Mouse (Mus musculus) CD8-positive naive resting alpha-beta T cell, adult 2 months (primary cell): Measurements from ENCODE around the gene Prdm16.

ENCODE experiments used
- DNase-seq, 2 experiments: peaks; one replicate each; pipeline ENCODE4 v3.0.0; 2022; ENCODE audit warnings: low read depth in 2 of 2, low spot score in 2 of 2

Gene Prdm16

DNA sequence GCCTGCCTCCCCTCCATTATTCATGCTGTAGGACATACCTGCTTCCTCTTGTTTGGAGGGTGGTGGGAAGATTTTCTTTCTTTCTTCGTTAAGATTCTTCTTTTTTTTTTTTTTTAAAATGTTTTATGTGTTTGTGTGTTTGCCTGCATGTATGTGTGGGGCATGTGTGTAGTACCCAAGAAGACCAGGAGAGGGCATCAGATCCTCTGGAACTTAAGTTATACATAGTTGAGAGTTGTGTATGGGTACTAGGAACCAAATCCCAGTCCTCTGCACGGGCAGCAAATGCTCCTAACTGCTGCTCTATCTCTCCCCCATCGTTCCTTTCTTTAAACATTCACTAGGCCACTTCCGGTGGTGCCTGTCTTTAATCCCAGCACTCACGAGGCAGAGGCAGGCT lies 28.9 kb downstream of the Prdm16 start:
- DNase-seq: no peak

DNA sequence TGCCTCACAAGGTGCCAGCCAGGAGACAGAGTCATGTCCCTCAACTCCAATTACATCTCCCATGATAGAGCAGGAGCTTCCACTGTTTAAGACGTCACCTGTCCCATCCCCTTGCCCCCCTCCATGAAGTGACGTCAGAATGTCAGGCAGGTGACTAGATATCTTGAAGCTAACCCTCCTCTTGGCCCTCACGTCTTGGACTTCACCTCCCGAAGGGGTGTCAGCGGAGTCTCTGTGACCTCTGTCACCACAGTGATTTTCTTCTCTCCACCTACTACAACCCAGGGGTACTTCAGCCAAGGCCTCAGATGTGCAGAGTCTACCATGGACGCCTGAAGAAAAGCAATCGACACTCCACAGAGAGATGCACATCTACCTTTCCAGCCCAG lies 32.2 kb downstream of the Prdm16 start:
- DNase-seq: no peak

DNA sequence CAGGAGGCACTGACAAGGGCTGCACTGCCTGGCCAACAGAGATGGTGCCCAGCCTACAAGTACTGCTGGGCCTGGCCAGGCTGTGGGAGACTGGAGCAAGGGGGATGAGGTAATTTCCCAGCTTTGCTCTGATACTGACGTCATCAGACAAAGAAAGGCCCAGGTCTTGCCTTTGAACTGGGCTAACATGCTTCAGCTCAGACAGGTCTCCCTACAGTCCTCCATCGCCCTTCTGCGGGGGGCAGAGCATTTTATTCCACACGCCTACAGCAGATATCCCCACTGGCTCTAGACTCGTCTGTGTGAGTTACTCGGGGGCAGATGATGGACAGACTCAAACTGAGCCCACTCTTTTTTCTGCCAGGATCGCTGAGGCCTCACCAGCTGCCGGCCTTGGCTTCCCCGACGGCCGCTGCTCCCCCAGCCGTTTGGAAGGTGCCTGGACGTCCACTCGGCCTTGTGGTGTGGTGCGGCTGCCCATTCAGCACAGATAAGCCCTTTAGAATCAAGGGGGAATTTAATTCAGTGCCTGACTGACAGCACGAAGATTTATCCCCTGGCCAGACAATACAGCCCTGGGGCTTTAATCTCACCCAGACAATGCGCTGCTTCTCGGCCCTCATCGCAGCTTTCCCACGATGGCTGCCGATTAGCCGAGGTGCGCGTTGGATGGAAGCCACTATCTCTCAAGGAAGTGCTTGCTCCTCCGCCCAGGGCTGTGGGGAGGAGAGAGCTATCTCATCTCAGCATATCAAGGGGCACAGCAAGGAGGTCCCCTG lies 32.8 kb downstream of the Prdm16 start:
- DNase-seq: no peak

DNA sequence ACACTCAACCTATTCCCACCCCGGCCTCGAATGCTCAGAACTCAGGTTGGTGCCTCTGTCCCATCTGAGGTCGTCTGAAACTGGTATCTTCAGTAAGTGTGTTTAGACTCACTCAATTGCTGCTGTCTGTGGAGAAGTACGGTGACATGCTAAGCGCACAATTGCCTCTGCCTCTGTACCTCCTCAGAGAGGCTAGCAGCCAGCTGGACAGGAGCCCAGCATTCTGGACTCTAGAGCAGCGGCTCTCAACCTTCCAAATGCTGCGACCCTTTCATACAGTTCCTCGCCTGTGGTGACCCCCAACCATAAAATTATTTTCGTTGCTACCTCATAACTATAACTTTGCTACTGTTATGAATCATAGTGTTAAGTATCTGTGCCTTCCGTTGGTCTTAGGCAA lies 34.3 kb downstream of the Prdm16 start:
- no peak for DNase-seq

DNA sequence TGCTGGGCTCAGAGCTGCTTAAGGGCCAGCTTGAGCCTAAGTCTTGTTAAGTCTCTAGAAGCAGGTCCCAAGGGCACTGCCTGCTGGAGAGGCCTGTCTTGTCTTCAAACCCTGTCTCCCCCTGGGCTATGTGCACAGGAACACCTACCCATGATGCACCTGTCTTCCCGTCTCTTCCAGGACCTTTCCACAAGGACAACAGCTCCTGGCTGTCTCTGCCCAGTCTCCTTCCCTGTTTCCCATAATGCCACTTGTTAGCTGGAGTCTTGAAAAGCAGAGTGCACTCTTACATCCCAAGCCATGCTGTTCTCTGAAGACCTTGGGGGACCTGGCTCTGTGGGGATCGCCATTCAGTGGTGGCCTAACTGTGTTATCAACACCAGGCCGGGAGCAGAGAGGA lies 35.7 kb downstream of the Prdm16 start:
- no peak for DNase-seq

DNA sequence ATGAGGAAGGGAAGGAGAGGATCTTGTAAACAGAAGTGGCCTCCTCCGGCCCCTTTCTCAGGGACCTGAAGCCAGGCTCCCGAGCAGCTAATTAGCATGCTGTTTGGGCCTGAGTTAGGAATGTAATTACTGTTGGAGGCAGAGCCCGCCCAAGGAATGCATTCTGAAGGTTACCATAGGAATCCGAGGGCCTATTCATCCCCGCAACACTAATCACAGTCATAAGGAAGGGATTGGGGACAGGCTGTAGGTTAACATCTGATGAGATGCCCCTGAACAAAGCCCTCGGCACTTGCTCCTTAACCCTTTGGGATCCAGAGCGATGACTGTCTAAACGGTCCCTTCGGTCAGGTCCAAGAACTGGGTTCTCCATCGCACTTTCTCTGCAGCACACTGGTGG lies 36.7 kb downstream of the Prdm16 start:
- no peak for DNase-seq

DNA sequence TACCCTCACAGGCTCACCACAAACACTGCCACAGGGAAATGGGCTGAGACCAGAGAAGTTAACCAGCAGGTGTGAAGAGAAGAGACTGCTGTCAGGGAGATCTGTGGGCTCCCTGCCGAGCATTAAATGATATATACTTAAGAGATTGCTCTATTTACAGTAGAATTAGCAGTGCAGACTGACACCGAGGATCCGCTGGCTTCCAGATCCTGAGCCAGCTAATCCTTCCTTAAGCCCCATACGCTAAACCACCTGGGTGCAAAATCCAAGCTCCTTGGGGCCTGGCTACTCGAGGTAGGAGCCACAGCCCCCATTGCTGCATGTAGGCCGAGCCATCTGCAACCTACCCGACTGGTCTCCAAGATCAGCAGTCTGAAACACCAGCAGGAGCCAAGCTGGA lies 38.3 kb downstream of the Prdm16 start:
- no peak for DNase-seq

DNA sequence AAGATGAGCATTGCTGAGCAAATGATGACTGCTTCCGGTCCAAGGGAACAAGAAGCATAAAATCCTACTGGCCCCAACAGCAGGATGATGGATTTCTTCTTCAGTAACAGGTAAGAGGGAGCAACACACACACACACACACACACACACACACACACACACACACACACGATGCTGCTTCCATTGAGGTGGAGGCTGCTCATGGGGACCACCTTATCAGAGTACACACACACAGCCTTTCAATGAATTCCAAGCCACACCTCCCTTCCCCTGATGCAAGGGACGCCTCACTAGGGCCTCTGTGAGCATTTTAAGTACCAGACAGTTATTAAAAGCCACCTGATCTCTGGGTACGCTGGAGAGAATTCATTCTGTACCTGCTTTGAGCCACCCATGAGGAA lies 39.9 kb downstream of the Prdm16 start:
- DNase-seq: no peak

DNA sequence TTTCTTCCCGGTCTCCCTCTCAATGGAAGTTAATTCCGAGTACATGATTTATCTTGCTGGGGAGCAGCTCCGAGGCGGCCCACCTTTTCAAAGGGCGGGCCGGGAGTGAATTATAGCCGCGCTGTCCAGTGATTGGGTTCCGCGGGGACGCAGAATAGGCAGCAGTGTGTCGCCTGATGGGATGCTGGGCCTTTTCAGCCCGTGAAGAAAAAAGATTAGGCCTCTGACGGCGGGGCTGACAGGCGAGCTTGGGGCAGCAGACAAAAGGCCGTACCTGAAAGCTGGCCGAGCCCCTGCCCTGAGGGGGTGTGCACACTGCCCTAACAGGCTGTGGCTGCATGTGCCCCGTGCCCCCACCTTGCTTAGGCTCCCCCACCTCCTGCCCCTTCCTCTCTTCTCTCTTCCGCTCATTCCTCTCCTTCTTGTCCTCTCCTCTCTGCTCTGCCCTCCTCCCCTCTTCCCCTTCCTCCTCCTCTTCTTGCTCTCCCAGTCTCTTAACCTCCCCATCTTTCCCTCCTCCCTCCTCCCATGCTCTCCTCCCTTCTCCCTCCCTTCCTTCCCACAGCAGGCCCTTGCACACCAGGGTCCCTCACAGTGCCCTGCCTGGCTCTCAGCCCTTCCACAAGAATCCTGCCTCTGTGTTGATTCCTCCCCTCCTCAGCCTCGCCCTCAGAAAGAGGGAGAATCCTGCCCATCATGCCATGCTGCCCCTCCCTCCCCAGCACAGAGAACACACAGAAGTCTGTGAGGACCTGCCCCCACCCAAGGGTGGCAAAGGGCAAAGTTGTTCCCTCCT lies 41.7 kb downstream of the Prdm16 start:
- no peak for DNase-seq

DNA sequence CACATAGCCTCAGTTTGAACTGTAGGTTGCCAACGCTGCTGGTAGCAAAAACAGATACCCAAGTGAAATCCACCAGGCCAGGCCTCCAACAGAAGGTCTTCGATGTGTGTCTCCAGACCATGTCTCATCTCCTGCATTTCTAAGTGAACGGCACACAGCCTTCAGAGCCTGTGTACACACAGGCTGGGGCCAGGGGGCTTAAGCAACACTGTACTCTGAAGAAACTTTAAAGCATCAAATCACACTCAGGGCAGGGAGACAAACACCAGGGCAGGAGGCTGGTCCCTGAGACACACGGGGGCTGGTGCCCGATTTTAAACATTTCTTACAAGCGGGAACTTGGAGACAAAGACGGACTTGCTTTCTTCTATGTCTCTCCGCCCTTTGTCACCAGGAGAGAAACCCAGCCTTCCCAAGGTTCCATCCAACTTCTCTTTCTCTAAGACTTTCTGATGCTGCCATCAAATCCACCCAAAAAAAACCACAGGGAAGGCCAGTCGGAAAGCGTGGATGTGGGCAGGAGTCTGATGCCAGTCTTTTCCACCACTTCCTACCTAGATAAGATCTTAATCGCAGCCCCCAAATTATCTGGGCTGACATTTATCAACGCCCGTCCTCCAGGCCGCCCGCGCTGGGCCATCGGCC lies 42.4 kb downstream of the Prdm16 start:
- no peak for DNase-seq

DNA sequence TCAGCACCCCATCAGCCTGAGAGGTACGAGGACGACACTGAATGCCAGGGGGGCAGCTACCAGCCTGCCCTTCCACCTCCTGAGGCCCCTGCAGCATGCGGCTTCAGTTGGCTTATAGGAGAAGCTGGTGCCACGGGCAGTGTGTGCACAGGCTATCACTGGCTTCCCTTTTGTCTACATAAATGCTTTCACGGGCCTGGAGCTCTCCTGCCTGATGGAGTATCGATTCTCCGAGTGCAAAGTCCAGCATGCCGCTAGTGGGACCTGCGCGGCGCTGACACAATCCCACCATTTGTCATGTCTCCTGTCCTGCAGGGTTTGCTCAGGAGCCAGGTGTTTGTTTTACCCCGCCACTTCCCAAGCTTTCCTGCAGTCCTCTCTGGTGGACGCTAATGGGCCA lies 44.1 kb downstream of the Prdm16 start:
- DNase-seq: no peak

DNA sequence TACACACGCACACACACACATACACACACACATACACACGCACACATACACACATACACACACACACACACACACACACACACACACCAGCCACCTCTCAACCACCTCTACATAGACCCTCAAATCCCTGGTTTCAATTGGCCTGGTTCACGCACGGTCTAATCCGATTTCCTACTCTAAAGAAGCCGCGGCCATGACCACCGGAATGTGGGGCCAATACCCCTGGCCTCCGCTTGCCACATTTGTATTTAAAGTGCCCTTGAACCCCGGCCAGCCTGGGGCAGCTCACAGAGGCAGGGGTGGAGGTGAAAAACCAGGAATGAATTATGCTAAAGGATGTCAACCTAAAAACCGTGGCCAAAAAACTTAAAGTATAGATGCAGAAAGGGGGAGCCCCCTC lies 45.8 kb downstream of the Prdm16 start:
- DNase-seq: no peak

DNA sequence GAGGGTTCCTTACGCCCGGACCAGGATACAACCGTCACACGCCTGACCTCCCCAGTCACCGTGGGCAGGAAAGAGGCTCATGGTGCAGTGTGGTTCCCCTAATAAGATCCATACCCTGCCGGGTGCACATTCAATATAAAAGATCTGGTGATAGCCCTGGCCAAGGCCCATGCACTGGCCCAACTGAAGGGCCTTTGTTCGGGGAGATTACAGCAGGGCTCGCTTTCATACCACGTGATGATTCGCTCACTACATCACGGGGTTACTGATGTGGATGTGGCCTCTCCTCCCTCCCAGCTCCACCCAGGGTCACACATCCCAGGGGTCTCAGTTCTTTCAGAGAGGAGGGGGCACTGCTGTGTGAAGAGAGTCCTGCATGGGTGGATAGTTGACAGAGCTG lies 50.3 kb downstream of the Prdm16 start:
- no peak for DNase-seq

DNA sequence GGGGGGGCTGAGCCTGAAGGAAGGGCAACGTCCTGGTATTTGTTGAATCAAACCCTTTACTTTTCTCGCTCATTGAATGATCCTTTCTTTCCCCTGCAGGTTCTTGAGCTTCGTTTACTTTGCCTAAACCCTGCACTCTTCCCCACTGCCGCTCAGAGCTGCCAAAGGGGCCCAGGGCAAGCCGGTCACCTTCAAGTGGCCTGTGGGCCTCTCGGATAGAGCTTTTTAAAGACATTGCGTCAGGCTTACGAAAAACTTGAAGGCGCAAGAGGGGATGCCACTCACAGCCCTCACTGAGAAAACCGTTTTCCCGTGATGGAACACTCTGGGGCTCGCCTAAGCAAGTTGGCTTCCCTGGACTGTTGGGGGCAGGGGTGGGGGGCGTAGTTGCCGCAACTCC lies 50.9 kb downstream of the Prdm16 start:
- DNase-seq: no peak

DNA sequence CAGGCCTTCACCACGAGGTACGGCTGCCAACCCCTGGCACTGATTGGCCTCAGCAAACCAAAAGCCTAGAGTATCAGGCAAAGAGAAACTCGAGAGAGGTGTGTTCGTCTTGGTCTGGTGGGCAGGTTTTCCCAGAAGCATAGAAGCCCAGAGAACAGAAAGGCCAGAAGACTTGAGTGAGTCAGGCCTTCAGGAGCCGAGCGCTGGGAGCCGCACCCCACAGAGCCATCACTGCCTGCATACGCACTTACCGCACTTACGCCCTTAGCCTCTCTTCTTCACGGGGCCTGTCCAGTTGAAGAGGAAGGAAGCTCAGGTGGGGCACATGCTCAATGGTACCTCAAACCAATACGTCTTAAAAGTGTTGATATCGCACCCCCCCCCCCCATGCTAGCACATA lies 53.0 kb downstream of the Prdm16 start:
- DNase-seq: no peak

DNA sequence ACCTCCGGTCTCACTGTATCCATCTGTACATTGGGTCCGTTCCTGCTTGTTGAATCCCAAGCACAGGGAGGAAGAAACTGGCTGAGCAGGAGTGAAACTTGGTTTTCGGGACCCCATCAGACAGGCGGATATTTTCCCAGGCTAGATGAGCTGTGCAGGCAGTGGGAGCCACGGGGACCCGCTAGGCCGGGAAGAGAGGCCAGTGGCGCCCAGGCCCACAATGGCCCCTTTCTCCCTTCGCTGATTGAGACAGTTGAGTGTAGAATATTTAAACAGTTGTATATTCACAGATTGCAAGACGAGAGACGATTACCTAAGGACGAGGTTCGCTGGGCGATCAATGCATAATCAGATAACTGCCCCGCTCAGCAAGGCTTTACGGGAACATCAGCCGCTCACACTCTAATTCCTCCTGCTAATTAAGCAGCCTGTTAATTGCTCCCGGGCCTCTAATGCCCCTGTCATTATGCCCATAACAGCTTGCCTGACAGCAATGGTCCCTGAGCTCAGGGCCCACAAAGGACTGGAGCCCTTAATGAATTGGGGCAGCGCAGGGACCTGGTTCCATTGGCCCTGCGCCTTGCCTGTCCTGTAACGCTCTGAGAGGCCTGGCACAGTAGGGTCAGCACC lies 54.0 kb downstream of the Prdm16 start:
- DNase-seq: no peak

DNA sequence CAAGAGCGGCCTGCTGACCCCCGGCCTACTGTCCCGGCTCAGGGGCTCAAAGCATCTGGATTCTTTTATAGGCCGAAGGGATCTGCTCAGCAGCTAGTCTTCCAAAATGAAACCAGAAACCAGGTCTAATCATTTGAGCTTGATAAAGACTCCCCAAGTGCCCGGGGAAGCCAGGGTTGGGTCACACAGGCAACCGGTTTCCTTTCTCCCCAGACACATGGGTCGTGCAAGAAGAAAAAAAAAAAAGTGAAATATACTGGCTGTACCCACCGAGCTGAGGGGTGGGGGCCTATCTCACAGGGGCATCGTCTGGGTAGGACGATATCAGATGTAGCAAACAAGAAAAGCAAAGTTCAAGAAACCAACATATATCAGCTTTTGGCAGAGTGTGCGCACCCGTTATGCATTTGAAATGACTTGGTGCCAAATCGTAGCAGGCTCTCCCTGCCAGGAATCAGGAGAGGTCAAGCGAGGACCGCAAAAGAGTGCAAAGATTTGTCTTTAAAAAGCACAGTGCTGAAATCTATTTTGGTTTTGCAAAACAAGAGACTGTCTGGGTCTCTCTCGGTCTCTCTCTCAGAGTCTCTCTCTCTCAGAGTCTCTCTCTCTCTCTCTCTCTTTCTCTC lies 55.3 kb downstream of the Prdm16 start:
- no peak for DNase-seq

DNA sequence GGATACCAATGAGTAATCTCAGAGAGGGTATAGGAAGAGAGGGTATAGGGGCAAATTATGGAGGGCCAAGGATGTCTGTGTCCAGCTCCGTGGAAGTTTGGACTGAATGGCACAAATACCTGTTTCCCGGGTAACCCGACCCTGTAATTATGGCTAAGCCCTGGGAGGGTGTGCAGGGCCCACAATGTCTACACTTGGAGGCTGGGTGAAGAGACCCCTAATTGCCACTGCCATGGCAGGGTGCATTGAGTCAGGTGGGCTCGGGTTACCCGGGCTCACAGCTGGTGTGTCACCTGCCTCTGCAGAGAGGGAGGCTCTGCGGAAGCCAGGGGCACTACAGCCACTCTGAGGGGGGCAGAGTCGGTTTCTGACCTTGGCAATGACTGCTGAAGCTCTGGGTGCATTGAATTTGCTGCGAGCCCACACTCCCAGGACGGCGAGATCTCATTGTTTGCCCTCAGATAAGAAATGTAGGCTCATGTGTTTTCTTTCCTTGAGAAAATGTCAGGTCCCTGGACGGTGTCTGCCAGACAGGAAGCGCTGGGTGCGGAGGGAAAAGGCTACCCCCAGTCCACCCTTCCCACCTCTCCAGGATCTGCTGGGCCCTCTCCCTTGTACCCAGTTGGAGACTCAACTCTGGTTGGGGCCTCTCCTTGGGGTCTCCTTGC lies 62.3 kb downstream of the Prdm16 start:
- DNase-seq: no peak

DNA sequence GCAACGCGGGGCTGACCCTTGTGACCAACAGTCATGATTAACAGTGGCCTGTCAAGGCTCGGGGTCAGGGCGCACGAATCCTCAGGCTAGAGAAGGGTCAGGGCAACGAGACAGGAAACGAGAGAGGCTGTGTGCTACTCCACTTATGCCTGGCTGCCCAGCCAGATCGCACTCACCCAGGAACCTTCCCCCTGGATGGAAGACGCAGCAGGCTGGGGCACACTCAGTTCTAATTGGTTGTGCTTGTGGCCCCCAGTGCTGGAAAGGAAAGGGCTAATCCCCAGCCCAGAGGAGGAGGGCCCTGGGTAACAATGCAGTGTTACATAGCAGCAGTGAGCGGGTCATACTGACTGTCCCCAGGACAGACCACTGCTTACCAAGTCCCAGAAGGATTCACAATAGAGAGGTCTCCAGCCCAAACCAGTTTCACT lies 66.2 kb downstream of the Prdm16 start:
- DNase-seq: no peak

DNA sequence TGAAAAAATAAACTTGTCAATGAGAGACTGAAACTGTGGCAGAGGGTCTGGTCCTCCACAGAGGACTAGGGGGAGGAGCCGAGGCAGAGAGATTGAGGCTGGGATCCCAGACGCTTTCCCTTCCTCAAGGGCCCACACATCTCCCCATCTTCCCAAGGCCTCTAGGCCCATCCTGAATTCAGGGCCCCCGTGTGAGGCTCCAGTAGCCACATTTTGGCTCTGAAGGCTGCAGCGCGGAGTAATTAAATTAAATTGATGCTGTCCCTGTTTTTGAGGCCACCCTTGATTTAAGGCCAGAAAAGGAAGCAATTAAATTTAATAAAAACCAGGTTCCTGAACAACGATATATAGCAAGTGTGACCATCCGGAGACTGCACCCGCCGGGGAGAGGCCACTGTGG lies 66.8 kb downstream of the Prdm16 start:
- no peak for DNase-seq

DNA sequence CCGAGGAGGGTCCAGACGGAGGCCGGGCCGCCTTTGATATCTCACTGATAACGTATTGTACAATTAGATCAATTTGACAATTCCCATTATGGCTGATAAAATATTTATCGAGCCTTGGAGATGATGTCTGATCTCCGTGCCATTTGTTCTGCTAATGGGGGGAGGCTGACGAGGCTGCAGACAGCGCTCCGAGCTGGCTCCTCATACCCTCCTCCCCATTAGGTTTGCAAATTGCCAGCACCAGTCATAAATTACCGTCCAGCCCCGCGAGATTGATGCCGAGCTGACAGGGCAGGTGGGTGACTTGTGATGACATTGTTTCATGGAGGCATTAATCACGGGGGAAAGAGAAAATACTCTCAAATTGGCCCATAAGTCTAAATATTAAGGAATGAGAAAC lies 67.9 kb downstream of the Prdm16 start:
- DNase-seq: no peak
